Mouse (Mus musculus) MEL (cell line): ENCODE measurements around the gene Syne2.

Source experiments
- CHD1 ChIP-seq: IDR thresholded peaks from 2 replicates; pipeline ENCODE4 v1.6.1; 2012; ENCODE audit warnings: low read depth, mild to moderate bottlenecking, inconsistent platforms, low read length, improper control_type of control experiment
- CTCF ChIP-seq, 3 experiments: IDR thresholded peaks in 2 of 3; conservative IDR thresholded peaks in 1 of 3; 2 replicates each; pipeline ENCODE4 v1.5.1; 2011 to 2012; ENCODE audit warnings: low read length in 3 of 3, low read depth in 2 of 3, mild to moderate bottlenecking in 2 of 3, improper control_type of control experiment in 1 of 3, inconsistent platforms in 1 of 3, mixed read lengths in 1 of 3, moderate library complexity in 1 of 3; ENCODE audit not compliant: control insufficient read depth in 1 of 3, insufficient read depth in 1 of 3, poor library complexity in 1 of 3, severe bottlenecking in 1 of 3
- EP300 ChIP-seq, 2 experiments: IDR thresholded peaks; 2 replicates each; pipeline ENCODE4 v1.6.1; 2011; ENCODE audit warnings: improper control_type of control experiment in 2 of 2, low read length in 2 of 2, low read depth in 1 of 2, mild to moderate bottlenecking in 1 of 2
- GATA1 ChIP-seq: IDR thresholded peaks from 2 replicates; pipeline ENCODE4 v1.6.1; 2011; ENCODE audit warnings: low read depth, low read length, improper control_type of control experiment
- MAX ChIP-seq: IDR thresholded peaks from 2 replicates; pipeline ENCODE4 v1.6.1; 2011; ENCODE audit warnings: low read length, improper control_type of control experiment
- MEF2A ChIP-seq: IDR thresholded peaks from 2 replicates; pipeline ENCODE4 v1.6.1; 2014; ENCODE audit warnings: low read depth, mild to moderate bottlenecking, inconsistent platforms, low read length, improper control_type of control experiment; ENCODE audit not compliant: poor library complexity, insufficient replicate concordance, severe bottlenecking; ENCODE audit errors: extremely low read depth
- POLR2A ChIP-seq, 2 experiments: IDR thresholded peaks; 2 replicates each; pipeline ENCODE4 v1.6.1; 2011 to 2012; ENCODE audit warnings: low read length in 2 of 2, mild to moderate bottlenecking in 2 of 2, control low read depth in 1 of 2, improper control_type of control experiment in 1 of 2, low read depth in 1 of 2, moderate library complexity in 1 of 2; ENCODE audit not compliant: control insufficient read depth in 1 of 2, insufficient read depth in 1 of 2, poor library complexity in 1 of 2
- POLR2AphosphoS2 ChIP-seq: IDR thresholded peaks from 2 replicates; pipeline ENCODE4 v1.6.1; 2011; ENCODE audit warnings: low read length, improper control_type of control experiment
- RAD21 ChIP-seq: IDR thresholded peaks from 2 replicates; pipeline ENCODE4 v1.6.1; 2011; ENCODE audit warnings: mild to moderate bottlenecking, low read depth, low read length, improper control_type of control experiment
- UBTF ChIP-seq: IDR thresholded peaks from 2 replicates; pipeline ENCODE4 v1.6.1; 2012; ENCODE audit warnings: low read depth, mild to moderate bottlenecking, inconsistent platforms, low read length, improper control_type of control experiment, moderate library complexity, borderline replicate concordance; ENCODE audit not compliant: insufficient read depth
- USF1 ChIP-seq: IDR thresholded peaks from 2 replicates; pipeline ENCODE4 v1.6.1; 2014; ENCODE audit warnings: low read depth, mild to moderate bottlenecking, inconsistent platforms, low read length, improper control_type of control experiment, moderate library complexity
- ZNF384 ChIP-seq: IDR thresholded peaks from 2 replicates; pipeline ENCODE4 v1.6.1; 2012; ENCODE audit warnings: low read depth, mild to moderate bottlenecking, inconsistent platforms, low read length, improper control_type of control experiment

- no peak for TF ChIP-seq POLR2A (IDR thresholded peaks at IDR 0.05; ENCODE audit: control insufficient read depth in 1 of 2, insufficient read depth in 1 of 2, low read depth in 1 of 2, low read length in 2 of 2, poor library complexity in 1 of 2)
- TF ChIP-seq USF1: no peak
- 0 out of 2 replicates have a peak, but pooled peaks have one; percentile 12 for TF ChIP-seq MAX
- no peak for TF ChIP-seq POLR2AphosphoS2
- no peak for TF ChIP-seq EP300 (IDR thresholded peaks at IDR 0.05; ENCODE audit: low read depth in 1 of 2, low read length in 2 of 2)
- peak; percentile 51 for TF ChIP-seq RAD21
- TF ChIP-seq CTCF (IDR thresholded peaks at IDR 0.05 in 2 of 3, conservative IDR thresholded peaks at IDR 0.05 in 1 of 3; ENCODE audit: control insufficient read depth in 1 of 3, insufficient read depth in 1 of 3, low read depth in 2 of 3, low read length in 3 of 3, poor library complexity in 1 of 3, severe bottlenecking in 1 of 3): peak; percentile 84 to 92 (median 89)
- no peak for TF ChIP-seq ZNF384
- no peak for TF ChIP-seq CHD1
- no peak for TF ChIP-seq MEF2A
- no peak for TF ChIP-seq GATA1
- no peak for TF ChIP-seq UBTF
These were observed 312.3 kb downstream of the Syne2 start for GRCm38 (mm10) chr12:76130281-76130680.
